Mouse (Mus musculus): ENCODE results near the gene Ddost. TPM values are rescaled to one million over a fixed set of nuclear protein-coding genes. Genes with fewer than 3 reads are reported as not detected.

The Ddost gene
- total and polyA plus RNA-seq, 3 experiments: 63.3 to 159 (median 93.2) TPM

GRCm38 (mm10) chr4:138344891-138345545 is 40.5 kb downstream of the Ddost start:
- H3K4me3 ChIP-seq (ENCODE audit: low read depth, low read length): no peak overlapping the region
- H3K27me3 ChIP-seq (ENCODE audit: insufficient read depth, low read length): peaks cover 14% of the 10 kb centered on the region
- TF ChIP-seq CTCF (IDR thresholded peaks at IDR 0.05; ENCODE audit: low read depth, low read length): no peak
- no peak for ATAC-seq (ENCODE audit: extremely low read depth, insufficient number of reproducible peaks, low FRiP score, poor library complexity, severe bottlenecking)
- H3K36me3 ChIP-seq (replicated peaks): no peaks in the 10 kb centered on the region
- no peak for DNase-seq (ENCODE audit: low spot score)
- H3K4me1 ChIP-seq (ENCODE audit: insufficient read depth, low read depth, low read length): no peaks in the 10 kb centered on the region
- no peaks in the 10 kb centered on the region for H3K9me3 ChIP-seq (replicated peaks)

- H3K9me3 ChIP-seq (replicated peaks): no peaks in the 10 kb centered on the region
- no peaks in the 10 kb centered on the region for H3K4me1 ChIP-seq (ENCODE audit: insufficient read depth, low read depth, low read length)
- no peak overlapping the region for H3K4me3 ChIP-seq (ENCODE audit: low read depth, low read length)
- no peaks in the 10 kb centered on the region for H3K36me3 ChIP-seq (replicated peaks)
- DNase-seq (ENCODE audit: low spot score) (no peak), ATAC-seq (ENCODE audit: extremely low read depth, insufficient number of reproducible peaks, low FRiP score, poor library complexity, severe bottlenecking) (no peak)
- TF ChIP-seq TAL1 (conservative IDR thresholded peaks at IDR 0.05; ENCODE audit: low read depth, low read length) (no peak), GATA2 (IDR thresholded peaks at IDR 0.05; ENCODE audit: borderline replicate concordance, low read depth, low read length) (no peak), CTCF (IDR thresholded peaks at IDR 0.05; ENCODE audit: low read depth, low read length) (no peak), GATA1 (IDR thresholded peaks at IDR 0.05; ENCODE audit: borderline replicate concordance, low read length) (no peak), POLR2AphosphoS5 (IDR thresholded peaks at IDR 0.05; ENCODE audit: insufficient replicate concordance, low read depth, low read length) (no peak)
- H3K27me3 ChIP-seq (ENCODE audit: insufficient read depth, low read length): no peaks in the 10 kb centered on the region; the same call in 1 of the 2 replicates
Measured at GRCm38 (mm10) chr4:138347280-138347679, 42.8 kb downstream of the Ddost start.

- DNase-seq (ENCODE audit: low spot score) (no peak), ATAC-seq (ENCODE audit: extremely low read depth, insufficient number of reproducible peaks, low FRiP score, poor library complexity, severe bottlenecking) (no peak)
Measured at GRCm38 (mm10) chr4:138348716-138349115, 44.2 kb downstream of the Ddost start.

GRCm38 (mm10) chr4:138351821-138352220 is 47.3 kb downstream of the Ddost start:
- no peak for DNase-seq (ENCODE audit: low spot score)
- Histone ChIP-seq H3K4me3 (ENCODE audit: low read depth, low read length) (no peak overlapping the region), H3K4me1 (ENCODE audit: insufficient read depth, low read depth, low read length) (no peaks in the 10 kb centered on the region), H3K27me3 (ENCODE audit: insufficient read depth, low read length) (no peaks in the 10 kb centered on the region; the same call in 1 of the 2 replicates), H3K9me3 (replicated peaks) (no peaks in the 10 kb centered on the region), H3K36me3 (replicated peaks) (no peaks in the 10 kb centered on the region)
- no peak for ATAC-seq (ENCODE audit: extremely low read depth, insufficient number of reproducible peaks, low FRiP score, poor library complexity, severe bottlenecking)
- TF ChIP-seq TAL1 (conservative IDR thresholded peaks at IDR 0.05; ENCODE audit: low read depth, low read length): no peak
- TF ChIP-seq GATA2 (IDR thresholded peaks at IDR 0.05; ENCODE audit: borderline replicate concordance, low read depth, low read length): no peak
- TF ChIP-seq POLR2AphosphoS5 (IDR thresholded peaks at IDR 0.05; ENCODE audit: insufficient replicate concordance, low read depth, low read length): no peak
- TF ChIP-seq CTCF (IDR thresholded peaks at IDR 0.05; ENCODE audit: low read depth, low read length): no peak
- no peak for TF ChIP-seq GATA1 (IDR thresholded peaks at IDR 0.05; ENCODE audit: borderline replicate concordance, low read length)

More at GRCm38 (mm10) chr4:138348716-138349115, 44.2 kb downstream of the Ddost start:
- no peak overlapping the region for H3K4me3 ChIP-seq (ENCODE audit: low read depth, low read length)
- no peaks in the 10 kb centered on the region for H3K36me3 ChIP-seq (replicated peaks)
- no peaks in the 10 kb centered on the region for H3K9me3 ChIP-seq (replicated peaks)
- H3K27me3 ChIP-seq (ENCODE audit: insufficient read depth, low read length): no peaks in the 10 kb centered on the region; the same call in 1 of the 2 replicates
- no peak for TF ChIP-seq TAL1 (conservative IDR thresholded peaks at IDR 0.05; ENCODE audit: low read depth, low read length)
- no peaks in the 10 kb centered on the region for H3K4me1 ChIP-seq (ENCODE audit: insufficient read depth, low read depth, low read length)

GRCm38 (mm10) chr4:138352692-138353091 is 48.2 kb downstream of the Ddost start:
- TF ChIP-seq TAL1 (conservative IDR thresholded peaks at IDR 0.05; ENCODE audit: low read depth, low read length) (no peak), CTCF (IDR thresholded peaks at IDR 0.05; ENCODE audit: low read depth, low read length) (no peak), POLR2AphosphoS5 (IDR thresholded peaks at IDR 0.05; ENCODE audit: insufficient replicate concordance, low read depth, low read length) (no peak), GATA2 (IDR thresholded peaks at IDR 0.05; ENCODE audit: borderline replicate concordance, low read depth, low read length) (no peak), GATA1 (IDR thresholded peaks at IDR 0.05; ENCODE audit: borderline replicate concordance, low read length) (no peak)
- DNase-seq (ENCODE audit: low spot score) (no peak), ATAC-seq (ENCODE audit: extremely low read depth, insufficient number of reproducible peaks, low FRiP score, poor library complexity, severe bottlenecking) (no peak)
- H3K36me3 ChIP-seq (replicated peaks): no peaks in the 10 kb centered on the region
- H3K4me1 ChIP-seq (ENCODE audit: insufficient read depth, low read depth, low read length): no peaks in the 10 kb centered on the region
- no peak overlapping the region for H3K4me3 ChIP-seq (ENCODE audit: low read depth, low read length)
- H3K27me3 ChIP-seq (ENCODE audit: insufficient read depth, low read length): no peaks in the 10 kb centered on the region; the same call in 1 of the 2 replicates
- no peaks in the 10 kb centered on the region for H3K9me3 ChIP-seq (replicated peaks)

GRCm38 (mm10) chr4:138353438-138354171 is 49.1 kb downstream of the Ddost start:
- ATAC-seq (ENCODE audit: extremely low read depth, insufficient number of reproducible peaks, low FRiP score, poor library complexity, severe bottlenecking): no peak
- Histone ChIP-seq H3K36me3 (replicated peaks) (no peaks in the 10 kb centered on the region), H3K9me3 (replicated peaks) (no peaks in the 10 kb centered on the region), H3K4me3 (ENCODE audit: low read depth, low read length) (no peak overlapping the region), H3K27me3 (ENCODE audit: insufficient read depth, low read length) (no peaks in the 10 kb centered on the region), H3K4me1 (ENCODE audit: insufficient read depth, low read depth, low read length) (no peaks in the 10 kb centered on the region)
- DNase-seq (ENCODE audit: low spot score): no peak
- no peak for TF ChIP-seq TAL1 (conservative IDR thresholded peaks at IDR 0.05; ENCODE audit: low read depth, low read length)
- no peak for TF ChIP-seq GATA2 (IDR thresholded peaks at IDR 0.05; ENCODE audit: borderline replicate concordance, low read depth, low read length)
- no peak for TF ChIP-seq POLR2AphosphoS5 (IDR thresholded peaks at IDR 0.05; ENCODE audit: insufficient replicate concordance, low read depth, low read length)
- no peak for TF ChIP-seq GATA1 (IDR thresholded peaks at IDR 0.05; ENCODE audit: borderline replicate concordance, low read length)
- TF ChIP-seq CTCF (IDR thresholded peaks at IDR 0.05; ENCODE audit: low read depth, low read length): no peak
